Mouse (Mus musculus) hindbrain, embryonic 12.5 days (tissue): ENCODE measurements around the gene Foxa1. TPM values are rescaled to one million over a fixed set of nuclear protein-coding genes. Genes with fewer than 3 reads are reported as not detected.

Source experiments
- ATAC-seq: fragments of 200-750 bp; cut with Nextera tagmentation; 2 replicates; pipeline ENCODE4 v1.8.0; 2017; ENCODE audit warnings: moderate TSS enrichment; ENCODE audit not compliant: low FRiP score
- H3K27ac ChIP-seq: fragments of 300-500 bp; sonication (generic); 2 replicates; pipeline ENCODE4 v1.5.1; 2016; ENCODE audit warnings: mild to moderate bottlenecking
- H3K27me3 ChIP-seq: fragments of 300-500 bp; sonication (generic); 2 replicates; pipeline ENCODE4 v1.6.1; 2016; ENCODE audit warnings: mild to moderate bottlenecking
- H3K36me3 ChIP-seq: fragments of 300-500 bp; sonication (generic); 2 replicates; pipeline ENCODE4 v1.6.1; 2016; ENCODE audit warnings: mild to moderate bottlenecking
- H3K4me1 ChIP-seq: fragments of 300-500 bp; sonication (generic); 2 replicates; pipeline ENCODE4 v1.6.1; 2016
- H3K4me2 ChIP-seq: fragments of 300-500 bp; sonication (generic); replicated peaks from 2 replicates; pipeline ENCODE4 v1.6.1; 2016; ENCODE audit warnings: mild to moderate bottlenecking
- H3K4me3 ChIP-seq: fragments of 300-500 bp; sonication (generic); 2 replicates; pipeline ENCODE4 v1.5.1; 2016; ENCODE audit warnings: mild to moderate bottlenecking
- H3K9ac ChIP-seq: fragments of 300-500 bp; sonication (generic); 2 replicates; pipeline ENCODE4 v1.6.1; 2016; ENCODE audit warnings: mild to moderate bottlenecking, moderate library complexity
- H3K9me3 ChIP-seq: fragments of 300-500 bp; sonication (generic); replicated peaks from 2 replicates; pipeline ENCODE4 v1.6.1; 2016; ENCODE audit warnings: mild to moderate bottlenecking
- WGBS: fragments of 180-500 bp; shearing (Covaris S2); methylation state at CpG from one replicate; pipeline ENCODE4 v1.1.7; 2016; 5-methylcytosine and 5-hydroxymethylcytosine counted together
- polyA plus RNA-seq: library from polyadenylated mRNA; unstranded; fragments of >200 nt; fragmentation: Nextera tagmentation; extraction: Ambion mirVana; gene quantifications from 2 replicates; pipeline ENCODE4 v1.2.1, GENCODE M21; 2016

Foxa1 gene
- polyA plus RNA-seq, 1 experiment from 2014 or later, result 3.0 TPM

DNA sequence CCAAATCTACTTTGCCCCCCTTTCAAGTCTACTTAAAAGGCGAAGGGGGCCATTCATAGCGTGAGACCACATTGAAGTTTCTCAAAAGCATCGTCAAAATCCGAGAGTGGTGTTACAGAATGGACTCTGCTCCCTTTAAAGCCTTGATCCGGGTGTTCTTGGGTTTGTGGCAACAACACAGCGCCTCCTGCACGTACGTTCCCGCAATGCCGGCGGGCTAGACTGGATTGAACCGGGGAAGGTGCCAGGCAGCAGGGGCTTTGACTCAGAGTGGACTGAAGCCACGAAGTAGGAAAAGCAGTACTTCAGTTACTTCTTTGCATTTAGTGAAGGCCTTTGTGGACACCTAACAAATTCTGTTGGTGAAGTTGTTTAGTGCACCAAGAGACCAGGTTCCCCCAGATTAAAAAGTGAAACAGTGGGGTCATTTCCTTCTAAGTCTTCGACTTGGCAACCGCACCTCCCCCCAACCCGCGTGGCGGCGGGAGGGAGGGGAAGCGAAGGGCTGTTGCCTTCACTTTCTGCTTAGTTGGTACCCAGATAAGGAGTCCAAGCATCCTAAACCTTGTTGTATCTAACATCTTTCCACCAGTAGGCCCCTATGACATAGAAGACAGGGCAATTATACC is 1.8 kb upstream of the Foxa1 start:
- Histone ChIP-seq H3K27ac (no peak overlapping the region), H3K4me1 (peaks cover 11% of the 10 kb centered on the region), H3K4me2 (no peak overlapping the region), H3K9ac (no peak overlapping the region), H3K27me3 (peaks cover 96% of the 10 kb centered on the region), H3K4me3 (no peak overlapping the region), H3K36me3 (no peaks in the 10 kb centered on the region), H3K9me3 (0 out of 2 replicates have a peak, but pooled peaks cover 2% of the 10 kb centered on the region)
- WGBS, result under 1% methylated on average over 20 of the region's 20 CpGs
- no peak for ATAC-seq

DNA sequence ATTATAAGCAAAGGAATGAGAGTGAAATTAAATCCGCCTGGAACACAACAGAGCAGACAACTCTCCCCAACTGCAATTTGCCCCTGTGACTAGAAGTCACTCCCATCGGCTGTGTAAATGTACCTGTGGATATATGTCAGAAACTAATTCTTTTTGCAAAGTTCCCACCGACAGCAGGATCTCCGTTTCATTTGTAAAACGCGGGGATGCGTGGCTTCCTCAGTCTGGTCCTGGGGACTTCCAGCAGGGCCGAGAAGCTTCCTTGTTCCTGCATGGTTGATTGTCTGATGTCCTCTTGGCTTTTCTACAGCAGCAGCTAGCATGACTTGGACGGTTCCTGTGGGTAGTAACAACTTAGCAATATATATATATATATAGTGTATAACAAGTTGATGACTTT is 1.2 kb upstream of the Foxa1 start:
- Histone ChIP-seq H3K4me1 (peaks cover 11% of the 10 kb centered on the region), H3K4me3 (no peak overlapping the region), H3K27ac (no peak overlapping the region), H3K9me3 (0 out of 2 replicates have a peak, but pooled peaks cover 2% of the 10 kb centered on the region), H3K36me3 (no peaks in the 10 kb centered on the region), H3K4me2 (no peak overlapping the region), H3K27me3 (peaks cover 96% of the 10 kb centered on the region), H3K9ac (no peak overlapping the region)
- 3% methylated on average over 9 of the region's 9 CpGs for whole genome bisulfite sequencing
- ATAC-seq, result no peak

DNA sequence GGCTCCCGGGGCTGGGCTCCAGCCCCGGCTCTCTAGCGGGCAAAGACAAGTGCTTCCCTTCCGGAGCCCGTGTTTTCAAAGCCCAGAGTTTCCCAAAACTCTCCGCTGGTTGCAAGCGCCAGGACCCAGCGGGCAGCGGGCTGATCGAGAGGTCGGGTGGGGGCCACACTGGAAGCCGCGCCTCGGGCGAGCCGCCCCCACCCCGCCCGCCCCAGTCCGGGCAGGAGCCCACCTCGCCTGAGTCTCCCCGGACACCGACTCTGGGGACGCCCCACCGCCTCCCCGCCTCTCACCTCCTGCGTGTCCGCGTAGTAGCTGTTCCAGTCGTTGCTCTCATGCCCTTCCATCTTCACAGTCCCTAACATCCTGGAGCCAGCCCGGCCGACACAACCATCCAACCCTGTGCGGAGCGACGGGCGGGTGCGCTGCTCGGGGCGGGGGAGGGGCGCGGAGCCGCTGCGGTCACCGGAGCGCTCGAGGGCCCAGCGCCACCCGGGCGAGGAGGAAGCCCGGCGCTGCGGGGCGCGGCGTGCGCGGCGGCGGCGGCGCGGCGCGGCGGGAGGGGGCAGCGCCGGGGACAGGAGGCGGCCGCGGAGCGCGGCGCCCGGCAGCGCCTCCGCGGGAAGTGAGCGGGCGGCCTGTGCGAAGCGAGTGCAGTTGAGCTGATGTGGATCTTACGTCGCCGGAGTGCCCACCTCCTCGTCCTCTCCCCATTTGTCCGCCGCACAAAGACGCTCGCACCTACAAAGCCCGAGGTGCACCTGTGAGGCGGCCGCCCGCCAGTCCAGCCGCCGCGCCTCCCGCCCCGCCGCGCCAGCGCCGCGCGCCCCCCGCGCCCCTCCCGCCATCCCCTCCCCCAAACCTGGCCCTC is 1.1 kb downstream of the Foxa1 start:
- H3K9me3 ChIP-seq, result 0 out of 2 replicates have a peak, but pooled peaks cover 2% of the 10 kb centered on the region
- peak overlapping the region; percentile 71 for H3K4me2 ChIP-seq
- H3K9ac ChIP-seq, result peak overlapping the region; percentile 38; the same call in 1 of the 2 replicates
- H3K4me3 ChIP-seq, result peak overlapping the region; percentile 37
- H3K27me3 ChIP-seq, result peaks cover 95% of the 10 kb centered on the region
- no peak overlapping the region for H3K27ac ChIP-seq
- peak; percentile 60 for ATAC-seq
- WGBS, result under 1% methylated on average over 99 of the region's 106 CpGs
- peaks cover 11% of the 10 kb centered on the region for H3K4me1 ChIP-seq
- no peaks in the 10 kb centered on the region for H3K36me3 ChIP-seq

DNA sequence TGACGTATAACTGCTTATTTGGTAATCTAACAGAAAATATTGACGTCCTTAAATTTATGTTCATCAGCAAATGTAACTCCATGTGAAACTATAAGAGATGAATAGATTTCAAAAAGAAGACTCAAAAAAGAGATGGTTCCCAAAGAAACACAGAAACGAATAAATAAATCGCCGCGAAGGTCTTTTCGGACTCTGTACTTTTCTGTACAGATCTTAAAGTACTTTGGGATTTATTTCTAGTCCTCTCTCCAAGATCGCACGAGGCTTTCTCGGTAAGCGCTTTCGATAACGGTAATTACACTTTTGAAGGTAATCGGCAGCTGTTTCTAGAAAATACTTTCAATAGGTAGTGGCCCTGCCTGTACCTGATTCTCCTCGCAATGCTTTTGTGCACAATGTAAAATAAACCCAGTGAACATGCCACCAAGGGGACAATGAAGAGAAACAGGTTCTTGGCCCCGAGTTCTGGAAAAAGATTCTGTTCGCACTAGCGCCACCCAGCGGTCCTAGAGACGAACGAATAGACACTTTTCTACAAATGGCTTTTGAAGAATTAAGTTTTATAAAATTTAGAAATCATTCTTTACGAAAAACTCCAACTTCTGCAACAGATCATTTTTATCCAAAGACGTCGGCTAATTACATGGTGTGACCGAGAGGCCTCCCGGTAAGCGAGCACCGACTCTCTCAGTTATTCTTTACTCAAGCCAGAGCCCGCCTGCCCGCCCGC is 1.9 kb downstream of the Foxa1 start:
- H3K4me1 ChIP-seq, result peaks cover 11% of the 10 kb centered on the region
- H3K27ac ChIP-seq, result no peak overlapping the region
- peak overlapping the region; percentile 71 for H3K4me2 ChIP-seq
- no peaks in the 10 kb centered on the region for H3K36me3 ChIP-seq
- H3K9me3 ChIP-seq, result 0 out of 2 replicates have a peak, but pooled peaks cover 2% of the 10 kb centered on the region
- 1% methylated on average over 31 of the region's 31 CpGs for WGBS
- no peak for ATAC-seq
- H3K4me3 ChIP-seq, result peak overlapping the region; percentile 37
- H3K9ac ChIP-seq, result no peak overlapping the region
- peaks cover 90% of the 10 kb centered on the region for H3K27me3 ChIP-seq

DNA sequence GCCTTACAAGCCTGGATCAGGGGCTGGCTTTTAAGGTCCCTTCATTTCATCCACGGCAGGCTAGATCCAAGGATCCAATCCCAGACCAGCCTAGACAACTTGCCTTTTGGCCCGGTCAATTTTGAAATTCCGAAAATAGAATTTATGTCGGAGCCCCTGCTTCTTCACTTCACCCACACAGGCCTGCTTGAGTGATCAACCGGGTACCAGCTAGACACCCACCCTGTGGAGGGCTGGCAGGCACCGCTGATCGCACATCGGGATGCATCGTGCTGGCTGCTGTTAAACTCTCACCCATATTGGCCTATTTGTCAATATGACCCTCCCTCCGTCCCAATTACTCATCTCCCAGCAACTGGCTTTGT is 3.1 kb downstream of the Foxa1 start:
- Histone ChIP-seq H3K4me1 (peaks cover 16% of the 10 kb centered on the region), H3K27ac (no peak overlapping the region), H3K27me3 (peaks cover 89% of the 10 kb centered on the region), H3K36me3 (no peaks in the 10 kb centered on the region), H3K9me3 (0 out of 2 replicates have a peak, but pooled peaks cover 2% of the 10 kb centered on the region), H3K4me3 (peak overlapping the region; percentile 25; the same call in 1 of the 2 replicates), H3K9ac (no peak overlapping the region), H3K4me2 (no peak overlapping the region)
- no peak for ATAC-seq
- 3% methylated on average over 10 of the region's 10 CpGs for WGBS

DNA sequence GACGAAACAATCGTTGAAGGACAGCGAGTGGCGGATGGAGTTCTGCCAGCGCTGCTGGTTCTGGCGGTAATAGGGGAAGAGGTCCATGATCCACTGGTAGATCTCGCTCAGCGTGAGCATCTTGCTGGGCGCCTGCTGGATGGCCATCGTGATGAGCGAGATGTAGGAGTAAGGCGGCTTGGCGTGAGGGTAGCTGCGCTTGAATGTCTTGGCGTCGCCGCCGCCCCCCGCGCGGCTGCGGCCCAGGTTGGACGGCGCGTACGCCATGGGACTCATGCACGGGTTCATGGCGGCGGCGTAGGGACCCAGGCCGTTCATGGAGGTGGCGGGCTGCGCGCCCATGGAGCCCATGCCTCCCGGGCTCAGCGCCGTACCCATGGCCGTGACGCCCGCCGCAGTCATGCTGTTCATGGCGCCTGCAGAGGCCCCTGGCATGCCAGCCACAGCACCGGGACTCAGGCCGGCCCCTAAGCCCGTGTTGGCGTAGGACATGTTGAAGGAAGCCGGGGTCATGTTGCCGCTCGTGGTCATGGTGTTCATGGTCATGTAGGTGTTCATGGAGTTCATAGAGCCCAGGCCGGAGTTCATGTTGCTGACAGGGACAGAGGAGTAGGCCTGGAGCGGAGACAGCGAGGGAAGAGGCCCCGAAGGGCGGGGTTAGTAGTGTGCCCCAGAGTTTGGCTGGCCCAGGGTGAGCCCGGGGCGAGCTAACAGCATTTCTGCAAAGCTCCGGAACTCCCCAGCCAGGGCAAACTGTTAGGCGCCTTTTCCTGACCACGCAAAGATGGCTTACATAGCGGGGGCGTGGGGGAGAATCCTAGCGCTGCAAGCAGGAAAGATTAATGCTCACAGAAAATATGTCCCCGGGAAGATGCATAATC is 3.7 kb downstream of the Foxa1 start:
- no peak overlapping the region for H3K9ac ChIP-seq
- H3K27me3 ChIP-seq, result peaks cover 89% of the 10 kb centered on the region
- peak overlapping the region; percentile 25 for H3K4me3 ChIP-seq
- no peaks in the 10 kb centered on the region for H3K36me3 ChIP-seq
- 1% methylated on average over 60 of the region's 63 CpGs for WGBS
- ATAC-seq, result no peak
- H3K4me2 ChIP-seq, result peak overlapping the region; percentile 13
- H3K9me3 ChIP-seq, result no peaks in the 10 kb centered on the region
- H3K4me1 ChIP-seq, result peaks cover 19% of the 10 kb centered on the region
- H3K27ac ChIP-seq, result 0 out of 2 replicates have a peak overlapping the region, but pooled peaks have one; percentile 30

DNA sequence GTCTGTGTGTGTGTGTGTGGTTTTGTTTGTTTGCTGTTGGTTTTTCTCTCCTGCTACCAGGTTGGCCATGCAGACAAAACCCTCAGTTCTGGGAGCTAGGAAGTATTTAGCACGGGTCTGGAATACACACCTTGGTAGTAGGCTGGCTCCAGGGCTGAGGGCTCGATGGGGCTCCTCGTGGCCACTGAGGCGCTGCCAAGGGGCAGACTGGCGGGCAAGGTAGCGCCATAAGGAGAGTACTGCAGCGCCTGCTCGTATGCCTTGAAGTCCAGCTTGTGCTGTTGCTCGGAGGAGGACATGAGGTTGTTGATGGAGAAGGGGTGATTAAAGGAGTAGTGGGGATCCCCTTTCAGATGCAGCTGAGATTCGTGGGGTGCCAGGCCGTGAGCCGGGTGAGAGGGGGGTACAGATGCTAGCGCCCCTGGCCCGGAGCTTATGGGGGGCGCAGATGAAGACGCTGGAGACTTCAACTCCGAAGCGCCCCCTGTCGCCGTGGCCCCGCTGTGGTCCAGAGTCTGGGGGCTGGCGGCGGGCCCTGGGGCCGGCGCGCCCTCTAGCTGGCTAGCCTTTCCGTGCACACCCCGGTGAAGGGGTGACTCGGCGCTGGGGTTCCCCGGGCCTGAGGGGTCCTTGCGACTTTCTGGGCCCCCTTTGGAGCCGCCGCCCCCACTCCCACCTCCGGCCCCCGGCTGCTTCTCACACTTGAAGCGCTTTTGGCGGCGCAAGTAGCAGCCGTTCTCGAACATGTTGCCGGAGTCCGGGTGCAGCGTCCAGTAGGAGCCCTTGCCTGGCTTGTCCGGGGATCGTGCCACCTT is 4.6 kb downstream of the Foxa1 start:
- under 1% methylated on average over 45 of the region's 46 CpGs for WGBS
- no peak overlapping the region for H3K9ac ChIP-seq

DNA sequence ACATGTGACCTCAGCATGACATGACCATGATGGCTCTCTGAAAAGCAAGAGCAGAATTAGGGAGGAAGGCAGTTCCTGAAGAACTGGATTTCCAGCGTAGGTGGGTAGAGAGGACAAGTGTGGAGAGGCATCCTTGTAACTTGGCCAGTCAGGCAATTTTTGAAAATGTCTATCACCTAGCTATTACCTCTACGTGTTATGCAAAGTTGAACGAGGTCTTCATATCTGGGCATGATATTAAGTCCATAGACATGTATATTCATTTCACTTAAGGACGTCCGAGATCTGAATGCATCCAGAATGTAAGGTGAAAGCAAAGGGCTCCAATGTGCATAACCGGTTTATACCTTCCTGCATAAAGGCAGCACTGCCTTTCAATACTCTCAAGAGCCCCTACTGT is 5.6 kb downstream of the Foxa1 start:
- H3K27me3 ChIP-seq, result peaks cover 83% of the 10 kb centered on the region
- no peak overlapping the region for H3K27ac ChIP-seq
- ATAC-seq, result no peak
- H3K4me3 ChIP-seq, result no peak overlapping the region
- no peak overlapping the region for H3K4me2 ChIP-seq
- 6% methylated on average over 6 of the region's 6 CpGs for WGBS
- H3K4me1 ChIP-seq, result peaks cover 16% of the 10 kb centered on the region
- H3K36me3 ChIP-seq, result no peaks in the 10 kb centered on the region
- H3K9me3 ChIP-seq, result no peaks in the 10 kb centered on the region
- no peak overlapping the region for H3K9ac ChIP-seq

More for the DNA sequence above, 4.6 kb downstream of the Foxa1 start:
- H3K4me2 ChIP-seq, result peak overlapping the region; percentile 30
- peak; percentile 11; the same call in 1 of the 2 replicates for ATAC-seq
- peaks cover 19% of the 10 kb centered on the region for H3K4me1 ChIP-seq
- H3K27me3 ChIP-seq, result peaks cover 83% of the 10 kb centered on the region
- H3K4me3 ChIP-seq, result peak overlapping the region; percentile 25
- H3K9me3 ChIP-seq, result no peaks in the 10 kb centered on the region
- no peak overlapping the region for H3K27ac ChIP-seq
- no peaks in the 10 kb centered on the region for H3K36me3 ChIP-seq

DNA sequence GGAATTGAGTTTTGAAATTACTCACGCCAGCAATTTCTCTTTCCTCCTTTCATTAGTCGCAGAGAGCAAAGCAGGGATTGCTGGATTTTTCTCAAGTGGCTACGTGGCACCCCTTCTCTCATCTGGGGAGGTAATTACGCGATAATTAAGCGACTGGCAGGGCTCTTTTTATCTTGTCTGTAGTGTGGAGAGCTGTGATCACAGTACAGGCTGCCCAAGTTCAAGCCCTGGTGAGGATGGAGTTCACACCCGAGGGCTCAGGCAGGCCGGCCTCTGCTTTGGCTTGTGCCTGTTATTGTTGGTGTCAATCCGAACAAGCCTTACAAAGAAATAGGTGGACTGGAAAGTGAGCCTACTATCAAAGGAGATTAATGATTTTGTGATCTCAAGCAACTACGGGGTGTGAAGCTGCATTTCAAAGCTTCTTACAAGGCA is 7.1 kb downstream of the Foxa1 start:
- no peaks in the 10 kb centered on the region for H3K36me3 ChIP-seq
- no peaks in the 10 kb centered on the region for H3K9me3 ChIP-seq
- 1% methylated on average over 10 of the region's 10 CpGs for WGBS
- no peak for ATAC-seq
- peaks cover 16% of the 10 kb centered on the region for H3K4me1 ChIP-seq
- no peak overlapping the region for H3K9ac ChIP-seq
- peaks cover 84% of the 10 kb centered on the region for H3K27me3 ChIP-seq
- H3K4me2 ChIP-seq, result 0 out of 2 replicates have a peak overlapping the region, but pooled peaks have one; percentile 4
- no peak overlapping the region for H3K27ac ChIP-seq
- 0 out of 2 replicates have a peak overlapping the region, but pooled peaks have one; percentile 22 for H3K4me3 ChIP-seq

DNA sequence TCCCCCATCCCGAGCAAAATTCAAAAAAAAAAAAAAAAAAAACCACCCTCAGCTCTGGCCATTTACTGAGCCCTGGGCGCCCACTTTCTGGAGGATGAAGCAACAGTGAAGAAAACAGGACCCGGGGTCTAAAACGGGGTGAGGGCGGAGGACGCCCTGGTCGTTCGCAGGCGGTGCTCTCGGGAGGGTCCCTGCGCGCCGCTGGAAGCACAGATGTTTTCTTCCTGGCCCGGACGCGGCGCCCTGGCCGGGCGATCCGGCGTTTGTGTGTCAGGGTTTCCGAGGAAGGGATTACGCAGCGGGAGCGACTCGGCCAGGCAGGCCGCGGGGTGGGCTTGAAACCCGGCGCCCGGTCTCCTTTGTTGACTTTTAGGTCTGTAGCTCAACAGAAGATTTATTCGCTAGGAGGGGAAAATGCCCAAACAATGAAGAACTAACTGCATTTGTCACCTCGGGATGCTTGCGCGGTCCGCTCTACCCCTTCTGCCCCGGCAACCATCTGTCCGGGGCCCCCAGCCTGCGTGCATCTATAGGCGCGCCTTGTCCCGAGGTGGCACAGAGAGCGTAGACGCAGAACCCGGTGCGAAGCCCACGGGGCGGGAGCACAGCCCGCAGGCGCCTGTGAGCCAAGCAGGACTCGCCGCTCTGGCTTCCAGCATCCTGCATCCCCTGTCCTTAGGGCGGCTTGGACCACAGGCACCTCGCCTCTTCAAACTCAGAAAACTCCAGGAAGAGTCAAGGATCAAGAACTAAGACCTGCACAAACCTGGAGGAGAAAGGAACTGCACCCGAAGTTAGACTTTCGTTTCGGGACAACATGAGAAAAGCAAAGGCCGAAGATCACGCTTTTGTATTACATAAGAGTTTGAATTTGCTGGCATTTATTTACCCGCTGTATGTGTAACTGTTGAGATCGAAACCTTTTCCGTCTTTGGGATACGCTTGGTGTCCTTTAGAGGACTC is 7.8 kb downstream of the Foxa1 start:
- Histone ChIP-seq H3K27ac (no peak overlapping the region), H3K4me2 (peak overlapping the region; percentile 46), H3K36me3 (no peaks in the 10 kb centered on the region), H3K9ac (peak overlapping the region; percentile 38; the same call in 1 of the 2 replicates), H3K4me1 (peaks cover 16% of the 10 kb centered on the region), H3K27me3 (peaks cover 85% of the 10 kb centered on the region), H3K4me3 (peak overlapping the region; percentile 22), H3K9me3 (no peaks in the 10 kb centered on the region)
- ATAC-seq, result peak; percentile 34; the same call in 1 of the 2 replicates
- WGBS, result 1% methylated on average over 58 of the region's 63 CpGs
